Mouse (Mus musculus) gastrocnemius, postnatal 4 days (tissue): ENCODE measurements around the gene Lypla2. TPM values are rescaled to one million over a fixed set of nuclear protein-coding genes. Genes with fewer than 3 reads are reported as not detected.

Experiments used
- DNase-seq, 2 experiments: peaks; one replicate each; pipeline ENCODE4 v3.0.0; 2021 to 2022; ENCODE audit warnings: low spot score in 2 of 2, mixed read lengths in 2 of 2
- total RNA-seq, 2 experiments: library from RNA; stranded (reverse); gene quantifications; 2 replicates each; pipeline ENCODE4 v1.2.3; 2021

Lypla2 gene
- total RNA-seq, 2 experiments from 2014 or later, result 36.5 to 39.6 TPM

- DNase-seq, result no peak
Observed at GRCm38 (mm10) chr4:135921257-135922120, 50.9 kb downstream of the Lypla2 start.

GRCm38 (mm10) chr4:135920304-135921241, 51.9 kb downstream of the Lypla2 start, which contains the start of gene Fuca1:
Gene Fuca1 (plus strand): TSS chr4:135920735.
- DNase-seq, result peak; percentile 84 to 95

GRCm38 (mm10) chr4:135919280-135919639, 53.2 kb downstream of the Lypla2 start:
- DNase-seq, result no peak

GRCm38 (mm10) chr4:135918635-135919279, 53.7 kb downstream of the Lypla2 start:
- no peak for DNase-seq

Other genes starting within 250 kb of the Lypla2 start
- under 1 TPM in 1 of 2 experiments, not detected in 1; 0.20 TPM for gene Il22ra1, start 244.5 kb downstream of the Lypla2 start, total RNA-seq
- gene Myom3, start 212.9 kb downstream of the Lypla2 start, total RNA-seq, result 100 to 1,000 TPM; 107 to 112 TPM
- 10 to 100 TPM; 61.0 to 86.0 TPM for gene Srsf10, start 116.9 kb downstream of the Lypla2 start, total RNA-seq
- gene Pnrc2, start 98.8 kb downstream of the Lypla2 start, total RNA-seq, result 10 to 100 TPM; 76.6 to 91.3 TPM
- under 1 TPM; 0.65 to 0.78 TPM for gene Cnr2, start 77.2 kb downstream of the Lypla2 start, total RNA-seq
- 10 to 100 TPM; 46.6 to 46.7 TPM for gene Fuca1, start 51.9 kb downstream of the Lypla2 start, total RNA-seq
- gene Hmgcl, start 26.2 kb downstream of the Lypla2 start, total RNA-seq, result 10 to 100 TPM; 46.6 to 47.7 TPM
- 1 to 10 TPM; 7.1 to 7.7 TPM for gene Gale, start 8.9 kb downstream of the Lypla2 start, total RNA-seq
- gene Pithd1, start 14.6 kb upstream of the Lypla2 start, total RNA-seq, result 10 to 100 TPM; 23.6 to 26.2 TPM
- 10 to 100 TPM; 43.9 to 45.9 TPM for gene Eloa, start 49.1 kb upstream of the Lypla2 start, total RNA-seq
- gene Rpl11, start 80.8 kb upstream of the Lypla2 start, total RNA-seq, result 100 to 1,000 TPM; 466 to 495 TPM
- gene Id3, start 170.9 kb upstream of the Lypla2 start, total RNA-seq, result 10 to 100 TPM; 51.3 to 59.3 TPM
- 10 to 100 TPM; 18.4 to 19.4 TPM for gene E2f2, start 199.8 kb upstream of the Lypla2 start, total RNA-seq
- gene Asap3, start 233.7 kb upstream of the Lypla2 start, total RNA-seq, result 10 to 100 TPM; 12.2 to 13.4 TPM